Mouse (Mus musculus) hindbrain, embryonic 16.5 days (tissue): ENCODE results near the gene Pstpip1. TPM values are rescaled to one million over a fixed set of nuclear protein-coding genes. Genes with fewer than 3 reads are reported as not detected.

Source experiments
- ATAC-seq: fragments of 200-750 bp; cut with Nextera tagmentation; 2 replicates; pipeline ENCODE4 v1.8.0; 2017; ENCODE audit warnings: moderate TSS enrichment, moderate library complexity
- H3K27ac ChIP-seq: fragments of 300-500 bp; sonication (generic); 2 replicates; pipeline ENCODE4 v1.5.1; 2014; ENCODE audit warnings: low read depth, mild to moderate bottlenecking, control low read depth, low read length, moderate library complexity
- H3K27me3 ChIP-seq: fragments of 300-500 bp; sonication (generic); replicated peaks from 2 replicates; pipeline ENCODE4 v1.6.1; 2014; ENCODE audit warnings: low read length; ENCODE audit not compliant: control insufficient read depth, insufficient read depth
- H3K36me3 ChIP-seq: fragments of 300-500 bp; sonication (generic); 2 replicates; pipeline ENCODE4 v1.6.1; 2014; ENCODE audit warnings: mild to moderate bottlenecking, low read length, moderate library complexity, mixed read lengths; ENCODE audit not compliant: control insufficient read depth, insufficient read depth
- H3K4me1 ChIP-seq: fragments of 300-500 bp; sonication (generic); 2 replicates; pipeline ENCODE4 v1.6.1; 2014; ENCODE audit warnings: low read depth, low read length; ENCODE audit not compliant: control insufficient read depth, insufficient read depth
- H3K4me2 ChIP-seq: fragments of 300-500 bp; sonication (generic); 2 replicates; pipeline ENCODE4 v1.6.1; 2014; ENCODE audit warnings: mild to moderate bottlenecking, low read length, control low read depth, moderate library complexity
- H3K4me3 ChIP-seq: fragments of 300-500 bp; sonication (generic); 2 replicates; pipeline ENCODE4 v1.5.1; 2014; ENCODE audit warnings: mild to moderate bottlenecking, low read length, control low read depth, moderate library complexity
- H3K9ac ChIP-seq: fragments of 300-500 bp; sonication (generic); 2 replicates; pipeline ENCODE4 v1.6.1; 2014; ENCODE audit warnings: low read depth, mild to moderate bottlenecking, control low read depth, low read length, moderate library complexity
- H3K9me3 ChIP-seq: fragments of 300-500 bp; sonication (generic); 2 replicates; pipeline ENCODE4 v1.6.1; 2014; ENCODE audit warnings: mild to moderate bottlenecking, low read length, moderate library complexity; ENCODE audit not compliant: control insufficient read depth
- WGBS: fragments of 180-500 bp; shearing (Covaris S2); extraction: QIAGEN DNeasy Blood & Tissue Kit; methylation state at CpG from one replicate; pipeline ENCODE4 v1.1.7; 2014; 5-methylcytosine and 5-hydroxymethylcytosine counted together
- polyA plus RNA-seq: library from polyadenylated mRNA; unstranded; fragments of >200 nt; fragmentation: Nextera tagmentation; extraction: Ambion mirVana; gene quantifications from 2 replicates; pipeline ENCODE4 v1.2.1, GENCODE M21; 2015

The Pstpip1 gene
- polyA plus RNA-seq, 1 experiment from 2014 or later = 0.64 TPM

DNA sequence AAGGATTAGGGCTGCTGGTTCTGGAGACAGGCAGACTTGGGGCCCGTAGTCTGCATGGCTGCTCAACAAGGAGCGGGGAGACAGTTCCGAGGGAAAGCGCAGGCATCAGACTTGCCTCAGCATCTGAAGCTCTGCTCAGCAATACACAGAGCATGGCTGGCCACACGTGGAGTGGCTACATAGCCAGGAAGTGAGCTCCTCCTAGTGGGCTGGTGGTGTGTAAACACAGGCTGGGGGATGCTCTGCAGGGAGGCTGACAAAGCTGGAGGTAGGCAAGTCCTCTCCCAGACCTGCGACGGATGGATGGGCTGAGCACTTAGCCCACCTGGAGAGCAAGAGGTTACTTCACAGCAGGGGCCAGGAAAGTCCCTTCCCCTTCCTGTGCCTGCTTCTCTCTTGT is 31.3 kb downstream of the Pstpip1 start:
- no peaks in the 10 kb centered on the region for H3K9me3 ChIP-seq
- 0 out of 2 replicates have a peak overlapping the region, but pooled peaks have one; percentile 11 for H3K4me2 ChIP-seq
- ATAC-seq = peak; percentile 35; the same call in 1 of the 2 replicates
- 26% methylated on average over 7 of the region's 7 CpGs for WGBS
- no peaks in the 10 kb centered on the region for H3K27me3 ChIP-seq
- H3K36me3 ChIP-seq = no peaks in the 10 kb centered on the region
- no peak overlapping the region for H3K4me3 ChIP-seq
- no peak overlapping the region for H3K27ac ChIP-seq
- H3K4me1 ChIP-seq = peaks cover 7% of the 10 kb centered on the region
- H3K9ac ChIP-seq = no peak overlapping the region

GRCm38 (mm10) chr9:56122973-56123372 is 33.2 kb downstream of the Pstpip1 start:
- Histone ChIP-seq H3K4me1 (peaks cover 7% of the 10 kb centered on the region), H3K4me3 (no peak overlapping the region), H3K9me3 (no peaks in the 10 kb centered on the region), H3K4me2 (no peak overlapping the region), H3K27ac (no peak overlapping the region), H3K27me3 (no peaks in the 10 kb centered on the region), H3K36me3 (no peaks in the 10 kb centered on the region), H3K9ac (no peak overlapping the region; the same call in 1 of the 2 replicates)
- WGBS = 62% methylated on average over 8 of the region's 8 CpGs
- ATAC-seq = no peak

DNA sequence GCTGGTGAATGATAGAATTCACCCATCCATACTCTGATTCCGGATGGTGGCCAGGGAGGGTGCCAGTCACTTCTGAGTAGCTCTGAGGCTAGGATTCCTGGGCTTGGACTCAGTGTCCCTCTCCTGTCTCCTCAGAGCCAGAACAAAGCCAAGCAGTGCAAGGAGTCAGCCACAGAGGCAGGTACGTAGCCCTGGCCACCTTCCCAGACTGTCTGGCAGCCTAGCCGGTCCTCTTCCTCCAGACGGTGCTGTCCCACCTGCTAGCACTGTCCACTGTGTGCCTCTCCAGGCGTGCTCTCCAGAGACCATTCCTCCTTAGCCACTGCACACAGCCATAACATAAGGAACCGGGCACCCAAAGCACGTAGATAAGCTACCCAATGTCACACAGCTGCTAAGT is 33.9 kb downstream of the Pstpip1 start:
- Histone ChIP-seq H3K9ac (no peak overlapping the region), H3K27me3 (no peaks in the 10 kb centered on the region), H3K4me2 (no peak overlapping the region), H3K4me3 (no peak overlapping the region), H3K4me1 (peaks cover 6% of the 10 kb centered on the region), H3K9me3 (no peaks in the 10 kb centered on the region), H3K36me3 (no peaks in the 10 kb centered on the region), H3K27ac (no peak overlapping the region)
- 67% methylated on average over 7 of the region's 7 CpGs for WGBS
- ATAC-seq = no peak

DNA sequence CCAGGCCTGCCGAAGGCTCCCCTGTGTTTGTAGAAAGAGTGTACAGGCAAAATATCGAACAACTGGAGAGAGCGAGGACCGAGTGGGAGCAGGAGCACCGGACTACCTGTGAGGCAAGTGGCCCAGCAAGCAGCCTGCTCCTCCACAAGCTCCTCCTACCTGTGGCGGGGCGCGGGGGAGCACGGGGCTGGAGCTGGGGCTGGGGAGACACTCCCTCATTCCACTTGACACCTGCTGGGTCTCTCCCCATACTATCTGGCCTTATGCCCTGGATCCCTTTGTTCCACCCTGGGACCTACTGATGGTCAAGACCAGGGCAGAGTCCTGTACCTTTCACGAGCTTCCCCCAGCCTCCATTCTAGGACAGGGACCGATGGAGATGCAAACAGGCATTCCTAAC is 34.8 kb downstream of the Pstpip1 start:
- H3K4me3 ChIP-seq = no peak overlapping the region
- no peak overlapping the region for H3K27ac ChIP-seq
- H3K36me3 ChIP-seq = no peaks in the 10 kb centered on the region
- no peak overlapping the region for H3K4me2 ChIP-seq
- H3K4me1 ChIP-seq = peaks cover 2% of the 10 kb centered on the region
- H3K9me3 ChIP-seq = no peaks in the 10 kb centered on the region
- H3K27me3 ChIP-seq = no peaks in the 10 kb centered on the region
- no peak overlapping the region for H3K9ac ChIP-seq
- WGBS = 28% methylated on average over 11 of the region's 11 CpGs
- ATAC-seq = no peak

DNA sequence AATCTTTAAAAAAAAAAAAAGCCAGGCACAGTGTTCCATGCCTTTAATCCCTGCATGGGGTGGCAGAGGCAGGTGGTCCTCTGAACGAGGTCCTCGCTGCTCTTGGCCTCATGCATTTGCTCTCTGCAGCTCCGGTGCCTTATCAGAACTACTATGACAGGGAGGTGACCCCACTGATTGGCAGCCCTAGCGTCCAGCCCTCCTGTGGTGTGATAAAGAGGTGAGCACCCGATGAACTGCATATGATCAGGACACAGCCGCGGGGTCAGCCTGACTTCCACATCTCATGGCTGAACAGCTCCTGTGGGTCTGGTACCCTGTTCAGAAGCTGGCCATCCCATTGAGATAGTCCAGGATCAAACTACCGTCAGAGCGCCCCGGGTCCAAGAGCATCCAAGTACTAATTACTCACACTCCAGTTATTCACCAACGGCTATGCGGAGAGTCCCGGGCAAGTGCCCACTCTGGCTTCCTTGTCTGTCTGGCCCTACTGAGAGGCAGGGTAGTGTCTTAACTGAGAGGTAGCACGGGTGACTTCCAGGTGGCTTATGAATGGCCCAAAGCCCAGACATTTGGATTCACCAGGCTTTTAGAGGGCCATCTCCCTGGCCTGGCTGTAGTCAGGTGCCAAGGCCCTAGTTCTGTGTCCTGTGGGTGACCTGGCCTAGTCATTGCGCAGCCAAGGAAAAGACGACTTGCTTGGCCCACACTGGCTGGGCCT is 36.9 kb downstream of the Pstpip1 start:
- ATAC-seq = no peak
- no peak overlapping the region for H3K9ac ChIP-seq
- H3K4me3 ChIP-seq = no peak overlapping the region
- no peak overlapping the region for H3K4me2 ChIP-seq
- WGBS = 87% methylated on average over 16 of the region's 16 CpGs
- no peak overlapping the region for H3K27ac ChIP-seq
- H3K36me3 ChIP-seq = peaks cover 3% of the 10 kb centered on the region; the same call in 1 of the 2 replicates
- no peaks in the 10 kb centered on the region for H3K27me3 ChIP-seq
- no peaks in the 10 kb centered on the region for H3K9me3 ChIP-seq
- peaks cover 2% of the 10 kb centered on the region; the same call in 1 of the 2 replicates for H3K4me1 ChIP-seq

GRCm38 (mm10) chr9:56128331-56128730 is 38.6 kb downstream of the Pstpip1 start:
- H3K27ac ChIP-seq = no peak overlapping the region
- WGBS = 80% methylated on average over 9 of the region's 9 CpGs

DNA sequence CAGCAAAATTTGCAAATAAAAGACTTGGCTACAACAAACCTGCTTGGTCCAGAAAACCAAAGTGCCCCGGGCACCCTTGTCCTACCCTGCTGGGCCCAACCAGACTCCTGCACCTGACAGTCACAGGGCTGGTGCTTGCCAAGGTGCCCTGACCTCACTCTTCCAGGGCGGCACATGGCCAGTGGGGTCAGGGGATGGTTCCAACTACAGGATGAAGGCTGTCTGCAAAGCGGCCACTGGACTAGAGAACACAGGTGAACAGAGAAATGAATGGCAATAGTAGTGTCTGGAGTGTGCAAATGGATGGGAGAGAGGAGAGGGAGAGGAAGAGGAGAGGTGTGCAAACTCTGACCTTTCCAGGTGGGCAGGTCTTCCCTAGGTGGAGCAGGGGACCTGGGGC is 40.2 kb downstream of the Pstpip1 start:
- Histone ChIP-seq H3K27me3 (no peaks in the 10 kb centered on the region), H3K36me3 (peaks cover 10% of the 10 kb centered on the region), H3K9ac (no peak overlapping the region), H3K27ac (no peak overlapping the region), H3K4me2 (no peak overlapping the region), H3K4me1 (no peaks in the 10 kb centered on the region; the same call in 1 of the 2 replicates), H3K9me3 (no peaks in the 10 kb centered on the region), H3K4me3 (no peak overlapping the region)
- WGBS = 90% methylated on average over 3 of the region's 3 CpGs
- no peak for ATAC-seq

More at GRCm38 (mm10) chr9:56128331-56128730, 38.6 kb downstream of the Pstpip1 start:
- H3K9ac ChIP-seq = no peak overlapping the region
- H3K27me3 ChIP-seq = no peaks in the 10 kb centered on the region
- H3K36me3 ChIP-seq = peaks cover 8% of the 10 kb centered on the region
- no peaks in the 10 kb centered on the region for H3K9me3 ChIP-seq
- ATAC-seq = no peak
- no peak overlapping the region for H3K4me2 ChIP-seq
- peaks cover 2% of the 10 kb centered on the region; the same call in 1 of the 2 replicates for H3K4me1 ChIP-seq
- no peak overlapping the region for H3K4me3 ChIP-seq

GRCm38 (mm10) chr9:56130536-56130935 is 40.8 kb downstream of the Pstpip1 start:
- H3K36me3 ChIP-seq = peaks cover 12% of the 10 kb centered on the region

GRCm38 (mm10) chr9:56131813-56132525 is 42.2 kb downstream of the Pstpip1 start:
- peaks cover 20% of the 10 kb centered on the region for H3K36me3 ChIP-seq
- no peaks in the 10 kb centered on the region for H3K27me3 ChIP-seq
- no peak for ATAC-seq
- 73% methylated on average over 10 of the region's 10 CpGs for WGBS
- H3K27ac ChIP-seq = no peak overlapping the region
- no peak overlapping the region for H3K4me2 ChIP-seq
- H3K4me1 ChIP-seq = no peaks in the 10 kb centered on the region
- H3K9ac ChIP-seq = no peak overlapping the region
- no peaks in the 10 kb centered on the region for H3K9me3 ChIP-seq
- no peak overlapping the region for H3K4me3 ChIP-seq

More at GRCm38 (mm10) chr9:56130536-56130935, 40.8 kb downstream of the Pstpip1 start:
- Histone ChIP-seq H3K9me3 (no peaks in the 10 kb centered on the region), H3K4me2 (no peak overlapping the region), H3K27ac (0 out of 2 replicates have a peak overlapping the region, but pooled peaks have one; percentile 29), H3K4me3 (no peak overlapping the region), H3K4me1 (no peaks in the 10 kb centered on the region), H3K9ac (no peak overlapping the region), H3K27me3 (no peaks in the 10 kb centered on the region)
- ATAC-seq = no peak
- 52% methylated on average over 4 of the region's 4 CpGs for WGBS
